Mouse (Mus musculus): ENCODE data around the gene Chrna5. TPM values are rescaled to one million over a fixed set of nuclear protein-coding genes. Genes with fewer than 3 reads are reported as not detected.

Chrna5 gene
- not detected for total RNA-seq (2023)

DNA sequence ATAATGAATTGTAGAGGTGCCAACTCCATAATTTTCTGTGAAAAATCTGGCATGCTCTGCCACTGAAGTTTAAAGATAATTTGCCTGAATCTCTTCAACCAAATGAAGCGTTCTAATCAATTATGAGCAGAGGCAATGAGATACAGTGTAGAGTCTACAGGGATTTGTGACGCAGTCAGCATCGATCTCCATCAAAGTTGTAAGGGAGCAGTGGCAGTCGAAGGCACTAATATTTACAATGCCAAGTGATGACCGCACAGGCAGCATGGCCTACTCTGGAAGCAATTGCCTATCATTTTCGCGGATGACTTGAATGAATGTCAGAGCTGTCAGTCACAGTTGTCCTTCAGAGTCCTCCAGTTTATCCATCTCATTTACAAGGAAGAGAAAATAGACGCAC, at the start of gene Chrna5:
Gene Chrna5 (plus strand): TSS at position 207 of the 400 bp plus-strand sequence.

DNA sequence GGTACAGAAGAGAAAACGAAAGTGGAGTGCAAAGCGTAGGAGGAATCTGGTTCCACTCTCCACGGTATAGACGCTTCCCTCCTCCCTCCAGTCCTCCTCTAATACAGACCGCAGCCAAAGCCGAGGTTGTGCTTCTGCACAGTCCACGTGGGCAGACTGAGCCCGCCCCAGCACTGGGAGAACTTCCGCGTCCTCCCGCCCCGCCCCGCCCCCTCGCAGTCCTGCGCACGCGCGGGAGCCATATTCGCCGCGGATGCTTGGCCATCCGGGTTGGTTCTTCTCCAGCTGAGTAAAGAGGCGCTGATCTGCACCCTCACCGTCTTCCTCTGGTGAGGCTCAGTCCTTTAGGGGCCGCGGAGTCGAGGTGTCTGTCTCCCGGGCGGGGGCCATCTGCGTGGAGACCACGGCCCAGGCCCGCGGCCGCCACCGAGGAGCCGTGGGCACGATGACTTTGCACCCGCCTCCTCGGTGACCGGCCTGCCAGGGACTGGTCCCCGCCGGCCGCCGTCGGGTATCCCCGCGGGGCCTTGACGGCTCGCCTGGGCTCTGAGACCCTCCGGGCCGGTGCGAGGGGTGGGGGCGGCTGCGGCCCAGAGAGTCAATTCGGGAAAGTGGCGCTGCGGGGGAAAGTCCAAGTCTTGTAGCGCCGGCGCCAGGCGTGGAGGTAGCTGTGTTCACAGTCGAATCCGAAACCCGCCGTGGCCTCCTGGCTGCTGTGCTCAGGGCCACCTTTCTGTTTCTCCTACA, 29.9 kb upstream of the Chrna5 start, which contains the start of the genes Psma4 and AY074887:
Gene Psma4 (plus strand): TSS at position 216 of the 747 bp plus-strand sequence.
Gene AY074887 (minus strand): TSS at position 424 of the 747 bp plus-strand sequence.

DNA sequence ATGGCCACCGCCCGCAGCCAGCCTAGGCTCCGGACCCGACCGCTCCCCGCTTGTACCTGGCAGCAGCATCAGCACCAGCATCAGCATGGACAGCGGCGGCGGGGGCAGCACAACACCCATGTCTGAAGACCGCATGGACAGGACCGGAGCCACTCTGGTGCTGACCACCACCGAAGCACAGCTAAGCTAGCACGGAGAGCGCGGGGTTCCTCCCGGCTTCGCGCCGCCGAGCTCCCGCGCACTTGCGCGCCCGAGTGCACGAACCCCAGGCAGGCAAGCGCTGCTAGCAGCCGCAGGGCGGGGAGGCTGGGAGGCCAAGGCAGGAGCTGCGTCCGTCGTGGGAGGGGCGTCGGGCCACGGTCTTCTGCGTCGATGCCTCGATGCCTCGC, 45.6 kb downstream of the Chrna5 start, which contains the start of gene Chrna3:
Gene Chrna3 (minus strand): TSS at position 288 of the 389 bp plus-strand sequence.

GRCm38 (mm10) chr9:55048211-55048880, 67.7 kb downstream of the Chrna5 start, which contains the start of gene Chrnb4:
Gene Chrnb4, minus strand, starts transcription at chr9:55048779.

Other genes starting within 250 kb of the Chrna5 start
- gene Wdr61, start 246.4 kb upstream of the Chrna5 start, total RNA-seq (2023), result 10 to 100 TPM; 38.8 to 41.4 TPM
- gene Crabp1, start 216.1 kb upstream of the Chrna5 start, total RNA-seq (2023), result not detected
- gene Ireb2, start 117.1 kb upstream of the Chrna5 start, total RNA-seq (2023), result 10 to 100 TPM; 33.0 to 35.0 TPM
- under 1 TPM; 0.37 to 0.61 TPM for gene Hykk, start 63.6 kb upstream of the Chrna5 start, total RNA-seq (2023)
- 100 to 1,000 TPM; 113 to 114 TPM for gene Psma4, start 30.1 kb upstream of the Chrna5 start, total RNA-seq (2023)
- not detected for gene AY074887, start 29.9 kb upstream of the Chrna5 start, total RNA-seq (2023)
- gene Chrna3, start 45.7 kb downstream of the Chrna5 start, total RNA-seq (2023), result not detected
- gene Chrnb4, start 67.9 kb downstream of the Chrna5 start, total RNA-seq (2023), result under 1 TPM in 1 of 2 experiments, not detected in 1; 0.12 TPM
- gene Ube2q2, start 168.0 kb downstream of the Chrna5 start, total RNA-seq (2023), result 10 to 100 TPM; 42.1 to 46.4 TPM
- 10 to 100 TPM; 35.0 to 39.0 TPM for gene Fbxo22, start 228.0 kb downstream of the Chrna5 start, total RNA-seq (2023)